Mouse (Mus musculus): Measurements from ENCODE around the gene 6030468B19Rik.
"Not testable (repeated sequence)": the region's sequence is repeated elsewhere in the genome, so short reads cannot be mapped to it uniquely, and the experiment has no call there.

6030468B19Rik gene

GRCm38 (mm10) chr11:117803166-117803688, 5.8 kb downstream of the 6030468B19Rik start:
- no peak for DNase-seq (ENCODE audit: low spot score in 2 of 2)

GRCm38 (mm10) chr11:117806781-117807180, 9.3 kb downstream of the 6030468B19Rik start:
- no peak for DNase-seq (ENCODE audit: low spot score in 2 of 2)

DNA sequence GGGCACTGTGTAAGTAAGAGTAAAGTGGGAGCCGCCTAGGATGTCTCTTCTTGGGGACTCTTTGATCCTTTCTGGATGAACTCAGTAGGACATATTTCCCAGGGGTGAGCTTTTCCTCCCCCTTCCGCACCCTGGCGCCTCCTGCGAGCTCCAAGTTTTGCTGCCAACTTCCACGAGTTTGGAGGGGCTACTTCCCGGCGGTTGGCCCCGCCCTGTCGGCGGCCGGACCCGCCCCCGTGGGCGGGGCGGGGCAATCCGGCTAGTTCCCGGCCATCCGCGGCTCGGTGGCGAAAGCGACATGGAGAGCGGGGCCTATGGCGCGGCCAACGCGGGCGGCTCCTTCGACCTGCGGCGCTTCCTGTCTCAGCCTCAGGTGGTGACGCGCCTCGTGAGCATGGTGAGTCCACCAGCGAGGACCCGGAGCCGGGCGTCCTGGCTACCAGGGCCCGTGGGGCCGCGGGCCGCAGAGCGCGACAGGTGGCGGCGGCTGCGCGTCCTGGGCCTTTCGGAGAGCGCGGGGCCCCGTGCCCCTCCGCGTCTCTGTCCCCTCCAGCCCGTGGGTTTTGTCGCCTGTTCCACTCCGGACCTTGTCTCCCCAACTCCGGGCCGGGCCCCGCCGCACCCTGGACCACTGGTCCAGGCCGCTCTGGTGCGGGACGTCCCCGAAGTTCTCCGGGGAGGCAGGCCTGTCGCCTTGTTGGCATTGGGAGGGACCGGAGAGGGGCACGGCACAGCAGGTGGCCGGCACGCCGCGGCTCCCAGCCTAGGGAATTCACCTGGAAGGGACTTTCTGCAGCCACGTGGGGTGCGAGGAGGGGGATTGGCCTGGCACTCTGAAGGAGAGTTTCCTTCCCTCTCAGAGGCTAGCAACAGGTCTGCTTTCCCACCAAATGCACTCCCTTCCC, 12.2 kb downstream of the 6030468B19Rik start, which contains the start of the genes Gm20708 and Syngr2:
TSS of gene Gm20708 (plus strand) at position 262 of the 905 bp plus-strand sequence.
TSS of gene Syngr2 (plus strand) at position 262 of the 905 bp plus-strand sequence.
- peak; percentile 71 to 80 for DNase-seq (ENCODE audit: low spot score in 2 of 2)

GRCm38 (mm10) chr11:117810401-117811046, 13.1 kb downstream of the 6030468B19Rik start:
- DNase-seq (ENCODE audit: low spot score in 2 of 2): peak; percentile 81 to 88

GRCm38 (mm10) chr11:117813867-117814266, 16.4 kb downstream of the 6030468B19Rik start:
- DNase-seq (ENCODE audit: low spot score in 2 of 2): no peak

DNA sequence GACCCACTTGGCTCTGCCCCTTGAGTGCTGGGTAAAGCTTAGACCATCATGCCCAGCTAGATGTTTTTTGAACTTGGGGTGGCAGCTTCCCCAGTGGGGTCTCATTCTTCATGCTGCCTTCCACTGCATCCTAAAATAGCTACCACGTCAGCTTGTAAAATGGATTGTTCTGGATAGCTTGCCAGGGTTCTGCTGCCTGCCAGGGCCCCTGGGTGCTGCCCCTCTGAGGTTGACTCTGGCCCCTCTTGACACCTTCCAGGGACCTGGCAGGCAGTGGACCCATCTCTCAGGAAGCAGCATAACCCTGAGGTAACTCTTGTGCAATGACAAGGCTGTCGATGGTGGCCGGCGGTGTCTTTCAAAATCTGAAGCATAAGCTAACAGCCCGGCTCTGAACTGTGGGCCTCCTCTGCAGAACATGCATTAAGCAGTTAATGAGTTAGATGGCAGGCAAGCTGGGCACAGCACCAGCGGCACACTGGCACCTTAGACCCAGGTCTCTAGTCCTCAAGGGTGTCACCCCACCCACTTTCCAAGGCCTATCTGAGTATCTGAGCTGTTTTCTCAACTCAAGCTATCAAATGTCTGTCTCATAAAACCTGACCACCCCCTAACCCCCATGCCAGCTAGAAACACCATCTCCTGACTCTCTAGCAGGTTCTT, 17.4 kb downstream of the 6030468B19Rik start:
- DNase-seq (ENCODE audit: low spot score in 2 of 2): no peak

- not testable (repeated sequence) for DNase-seq (ENCODE audit: low spot score in 2 of 2)
These were observed 18.4 kb downstream of the 6030468B19Rik start for GRCm38 (mm10) chr11:117815850-117816249.

DNA sequence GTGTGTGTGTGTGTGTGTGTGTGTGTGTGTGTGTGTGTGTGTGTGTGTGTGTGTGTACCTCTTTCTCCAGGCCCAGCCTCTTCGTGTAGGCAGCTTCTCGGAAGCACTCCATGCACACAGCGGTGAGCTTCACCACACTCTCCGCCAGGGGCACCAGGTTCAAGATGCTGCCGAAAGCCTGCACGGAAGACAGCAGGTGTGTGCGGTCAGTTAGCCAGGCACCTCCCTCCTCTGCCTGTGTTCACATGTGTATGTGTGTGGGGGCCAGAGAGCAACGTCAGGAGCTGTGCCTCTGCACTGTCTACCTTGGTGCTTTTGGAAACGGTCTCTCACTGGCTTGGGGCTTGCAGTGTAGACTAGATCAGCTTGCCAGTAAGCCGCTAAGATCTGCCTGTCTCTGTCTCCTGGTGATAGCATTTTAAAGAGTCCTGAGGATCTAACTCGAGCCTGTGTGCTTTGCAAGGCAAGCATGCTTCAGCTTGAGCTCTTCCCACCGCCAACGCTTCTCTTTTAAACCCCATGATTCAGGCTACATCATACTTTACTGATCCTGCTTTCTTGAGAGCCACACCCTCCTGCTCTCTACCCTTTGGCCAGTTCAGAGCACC, 19.0 kb downstream of the 6030468B19Rik start:
- DNase-seq (ENCODE audit: low spot score in 2 of 2): no peak

GRCm38 (mm10) chr11:117819095-117819494, 21.6 kb downstream of the 6030468B19Rik start:
- DNase-seq (ENCODE audit: low spot score in 2 of 2): no peak

GRCm38 (mm10) chr11:117820173-117820572, 22.7 kb downstream of the 6030468B19Rik start:
- DNase-seq (ENCODE audit: low spot score in 2 of 2): no peak

- DNase-seq (ENCODE audit: low spot score in 2 of 2): no peak
These were observed 24.4 kb downstream of the 6030468B19Rik start for GRCm38 (mm10) chr11:117821868-117822267.

DNA sequence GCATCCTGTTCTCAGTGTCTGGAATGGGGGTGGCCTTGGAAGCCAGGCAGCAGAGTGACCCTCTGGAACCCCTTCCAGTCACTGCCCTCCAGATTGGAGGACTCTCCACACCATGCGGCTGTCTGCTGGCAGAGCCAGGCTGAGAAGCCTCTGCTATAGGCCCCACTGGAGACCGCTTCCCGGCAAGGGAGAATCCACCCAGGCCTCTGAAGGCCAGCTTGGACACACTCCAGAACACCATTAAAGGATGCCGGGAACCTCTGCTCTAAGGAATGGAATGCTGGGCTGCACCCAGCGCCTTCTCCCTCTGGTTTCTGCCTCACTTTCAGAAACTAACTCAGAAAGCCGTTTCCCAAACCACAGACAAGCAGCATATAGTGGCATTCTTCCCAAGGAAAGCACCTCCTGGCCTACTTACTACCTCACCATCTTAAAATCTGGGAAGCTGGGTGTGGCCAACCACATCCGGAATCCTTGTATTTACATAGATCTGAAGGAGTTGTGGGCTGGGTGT, 25.3 kb downstream of the 6030468B19Rik start:
- no peak for DNase-seq (ENCODE audit: low spot score in 2 of 2)

DNA sequence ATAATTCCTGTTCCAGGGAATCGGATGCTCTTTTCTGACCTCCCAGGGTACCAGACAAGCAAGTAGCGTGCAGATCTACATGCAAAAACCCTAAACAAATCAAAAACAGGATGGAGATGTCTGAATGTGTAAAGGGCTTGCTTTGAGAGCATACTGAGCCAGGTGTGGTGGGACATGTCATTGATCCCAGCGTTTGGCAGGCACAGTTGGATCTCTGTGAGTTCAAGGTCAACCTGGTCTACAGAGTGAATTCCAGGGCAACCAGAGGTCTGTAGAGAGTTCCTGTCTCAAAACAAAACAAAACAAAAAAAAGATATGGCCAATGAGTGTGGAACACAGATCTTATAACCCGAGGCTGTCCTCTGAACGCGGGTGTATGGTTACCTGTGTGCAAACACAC, 26.0 kb downstream of the 6030468B19Rik start:
- DNase-seq (ENCODE audit: low spot score in 2 of 2): no peak

GRCm38 (mm10) chr11:117824060-117824969, 26.9 kb downstream of the 6030468B19Rik start:
- peak; percentile 71 to 80 for DNase-seq (ENCODE audit: low spot score in 2 of 2)

- DNase-seq (ENCODE audit: low spot score in 2 of 2): peak; percentile 66 to 80
These were observed 28.1 kb downstream of the 6030468B19Rik start, which contains the start of the genes Afmid and Tk1 for GRCm38 (mm10) chr11:117825333-117826101. Gene Afmid (plus strand): TSS chr11:117825924. Gene Tk1 (minus strand): TSS chr11:117826092.

- no peak for DNase-seq (ENCODE audit: low spot score in 2 of 2)
These were observed 28.7 kb downstream of the 6030468B19Rik start for GRCm38 (mm10) chr11:117826164-117826563.

DNA sequence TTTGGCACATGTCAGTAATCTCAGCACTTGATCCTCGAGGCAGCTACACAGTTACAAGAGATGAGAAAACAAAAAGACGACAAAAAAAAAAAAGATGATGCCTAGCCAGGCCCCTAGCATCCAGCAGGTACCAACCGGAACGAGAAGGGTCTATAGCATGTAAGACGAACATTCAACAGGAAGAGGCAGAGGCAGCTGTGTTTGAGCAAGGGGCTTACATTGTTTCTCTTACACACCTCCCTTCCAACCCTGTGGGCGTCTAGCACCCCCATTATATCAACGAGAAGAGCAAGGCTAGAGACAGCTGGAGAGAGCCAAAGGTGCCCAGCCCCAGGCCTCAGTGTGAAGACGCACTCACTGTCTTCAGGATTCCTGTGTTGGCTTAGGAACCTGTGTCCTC, 29.5 kb downstream of the 6030468B19Rik start:
- DNase-seq (ENCODE audit: low spot score in 2 of 2): no peak

GRCm38 (mm10) chr11:117827386-117827785, 29.9 kb downstream of the 6030468B19Rik start:
- DNase-seq (ENCODE audit: low spot score in 2 of 2): no peak

Data from spleen, postnatal 36 days (tissue).